Mouse (Mus musculus) ES-Bruce4 (cell line): Measurements from ENCODE around the gene Rfxank. TPM values are rescaled to one million over a fixed set of nuclear protein-coding genes. Genes with fewer than 3 reads are reported as not detected.
A peak's percentile ranks its signal among the peaks of the same experiment; 100 is the strongest.

Experiments
- H3K27ac ChIP-seq: 2 replicates; pipeline ENCODE4 v1.5.1; 2012; ENCODE audit warnings: low read length, inconsistent platforms; ENCODE audit not compliant: insufficient read depth
- H3K27me3 ChIP-seq: 2 replicates; pipeline ENCODE4 v1.6.1; 2012; ENCODE audit warnings: mild to moderate bottlenecking, low read length, inconsistent platforms; ENCODE audit not compliant: control insufficient read depth, poor library complexity, insufficient read depth, severe bottlenecking
- H3K36me3 ChIP-seq: 2 replicates; pipeline ENCODE4 v1.6.1; 2012; ENCODE audit warnings: inconsistent platforms, mild to moderate bottlenecking, low read length, moderate library complexity; ENCODE audit not compliant: control insufficient read depth, poor library complexity, insufficient read depth, severe bottlenecking
- H3K4me1 ChIP-seq: one replicate; pipeline ENCODE4 v1.8.1; 2011; ENCODE audit warnings: low read length; ENCODE audit not compliant: control insufficient read depth, insufficient read depth
- H3K4me3 ChIP-seq: 2 replicates; pipeline ENCODE4 v1.5.1; 2011; ENCODE audit warnings: low read depth, mild to moderate bottlenecking, low read length
- H3K9ac ChIP-seq: 2 replicates; pipeline ENCODE4 v1.6.1; 2012; ENCODE audit warnings: low read depth, mild to moderate bottlenecking, inconsistent platforms; ENCODE audit not compliant: poor library complexity, severe bottlenecking
- H3K9me3 ChIP-seq: replicated peaks from 2 replicates; pipeline ENCODE4 v1.6.1; 2012; ENCODE audit warnings: mild to moderate bottlenecking, low read length, inconsistent platforms; ENCODE audit not compliant: control insufficient read depth, poor library complexity, insufficient read depth, severe bottlenecking
- CTCF ChIP-seq: IDR thresholded peaks from one replicate; pipeline ENCODE4 v1.8.1; 2011; ENCODE audit warnings: low read depth, low read length
- EP300 ChIP-seq: IDR thresholded peaks from 2 replicates; pipeline ENCODE4 v1.6.1; 2011; ENCODE audit warnings: low read depth, low read length; ENCODE audit not compliant: insufficient read depth
- POLR2A ChIP-seq: IDR thresholded peaks from one replicate; pipeline ENCODE4 v1.8.1; 2011; ENCODE audit warnings: low read length; ENCODE audit not compliant: insufficient read depth
- polyA plus RNA-seq: library from polyadenylated mRNA; stranded (reverse); fragments of >200 nt; gene quantifications from 2 replicates; pipeline ENCODE4 v1.2.4, GENCODE M21; 2011; ENCODE audit warnings: low read depth; ENCODE audit not compliant: missing spikeins, insufficient read depth, insufficient read length

The Rfxank gene
- polyA plus RNA-seq, 1 experiment = 8.2 TPM

DNA sequence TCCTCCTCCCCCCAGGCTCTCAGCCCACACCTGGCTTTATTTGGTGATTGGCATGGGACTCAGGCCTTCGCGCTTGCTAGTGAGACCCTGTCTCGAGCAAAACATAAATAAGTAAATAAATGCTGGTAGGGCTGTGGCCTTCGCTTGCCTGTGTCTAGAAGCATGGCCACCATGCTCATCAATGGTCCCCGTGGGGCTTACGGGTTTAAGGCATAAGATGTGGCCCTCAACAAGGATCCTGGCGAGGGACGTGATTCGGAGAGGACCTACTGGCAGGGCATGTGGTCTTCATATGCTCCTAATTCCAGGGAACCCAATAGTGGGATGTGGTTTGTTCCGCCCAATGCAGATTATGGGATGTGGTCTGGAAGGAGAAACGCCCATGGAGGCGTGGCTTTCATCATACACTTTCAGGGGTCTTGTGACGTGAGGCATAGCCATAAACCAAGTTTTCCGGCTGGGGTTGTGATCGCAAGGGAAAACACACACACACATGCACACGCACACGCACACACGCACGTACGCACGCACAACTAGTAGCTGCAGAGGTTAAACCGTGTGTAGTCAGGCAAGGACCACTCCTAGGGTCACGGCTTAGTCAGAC, 27.7 kb downstream of the Rfxank start:
- H3K4me1 ChIP-seq = no peaks in the 10 kb centered on the region
- no peak for TF ChIP-seq CTCF
- TF ChIP-seq POLR2A = no peak
- no peak for TF ChIP-seq EP300
- 0 out of 2 replicates have a peak, but pooled peaks cover 3% of the 10 kb centered on the region for H3K27me3 ChIP-seq
- no peak overlapping the region for H3K9ac ChIP-seq
- H3K4me3 ChIP-seq = peak overlapping the region; percentile 18
- H3K9me3 ChIP-seq = no peaks in the 10 kb centered on the region
- H3K27ac ChIP-seq = no peak overlapping the region
- H3K36me3 ChIP-seq = no peaks in the 10 kb centered on the region

GRCm38 (mm10) chr8:70110451-70110850, 28.5 kb downstream of the Rfxank start:
- no peak overlapping the region for H3K9ac ChIP-seq
- TF ChIP-seq POLR2A (no peak), EP300 (peak; percentile 50; the same call in 1 of the 2 replicates), CTCF (no peak)
- H3K9me3 ChIP-seq = no peaks in the 10 kb centered on the region
- no peaks in the 10 kb centered on the region for H3K36me3 ChIP-seq
- 0 out of 2 replicates have a peak, but pooled peaks cover 3% of the 10 kb centered on the region for H3K27me3 ChIP-seq
- no peak overlapping the region for H3K4me3 ChIP-seq
- H3K4me1 ChIP-seq = no peaks in the 10 kb centered on the region
- H3K27ac ChIP-seq = no peak overlapping the region

GRCm38 (mm10) chr8:70104922-70105321, 34.0 kb downstream of the Rfxank start:
- no peak overlapping the region for H3K9ac ChIP-seq
- no peak overlapping the region for H3K4me3 ChIP-seq
- no peaks in the 10 kb centered on the region for H3K9me3 ChIP-seq
- TF ChIP-seq CTCF = no peak
- no peak for TF ChIP-seq EP300
- no peak for TF ChIP-seq POLR2A
- H3K4me1 ChIP-seq = peaks cover 2% of the 10 kb centered on the region
- no peaks in the 10 kb centered on the region for H3K36me3 ChIP-seq
- no peak overlapping the region for H3K27ac ChIP-seq
- no peaks in the 10 kb centered on the region for H3K27me3 ChIP-seq

- Histone ChIP-seq H3K9me3 (no peaks in the 10 kb centered on the region), H3K27ac (no peak overlapping the region), H3K4me1 (peaks cover 2% of the 10 kb centered on the region), H3K36me3 (no peaks in the 10 kb centered on the region), H3K9ac (no peak overlapping the region), H3K4me3 (no peak overlapping the region), H3K27me3 (no peaks in the 10 kb centered on the region)
- TF ChIP-seq POLR2A (no peak), CTCF (peak; percentile 95), EP300 (peak; percentile 63; the same call in 1 of the 2 replicates)
Observed at GRCm38 (mm10) chr8:70104506-70104905, 34.4 kb downstream of the Rfxank start.

DNA sequence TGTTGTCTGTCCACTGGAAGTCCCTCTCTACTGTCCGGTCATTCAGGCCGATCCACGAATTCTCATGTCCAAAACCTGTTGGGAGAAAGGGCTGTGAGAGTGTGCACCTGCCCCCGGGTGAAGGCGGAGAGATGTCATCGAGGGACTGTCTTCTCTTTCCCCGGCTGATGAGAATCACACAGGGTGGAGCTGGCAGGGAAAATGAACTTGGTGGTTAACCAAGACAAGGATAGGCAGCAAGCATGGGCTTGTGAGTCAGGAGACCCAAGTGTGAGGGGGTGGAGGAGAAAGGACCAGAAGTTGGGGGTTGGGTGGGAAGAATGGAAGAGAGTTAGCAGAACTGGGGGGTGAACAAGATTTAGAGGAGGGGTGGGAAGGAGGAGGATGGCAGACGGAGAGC, 38.7 kb downstream of the Rfxank start:
- TF ChIP-seq POLR2A (no peak), EP300 (no peak), CTCF (no peak)
- no peaks in the 10 kb centered on the region for H3K27me3 ChIP-seq
- peaks cover 2% of the 10 kb centered on the region for H3K4me1 ChIP-seq
- H3K9me3 ChIP-seq = no peaks in the 10 kb centered on the region
- H3K9ac ChIP-seq = no peak overlapping the region
- no peak overlapping the region for H3K27ac ChIP-seq
- no peak overlapping the region for H3K4me3 ChIP-seq
- no peaks in the 10 kb centered on the region for H3K36me3 ChIP-seq

- no peaks in the 10 kb centered on the region for H3K27me3 ChIP-seq
- no peaks in the 10 kb centered on the region for H3K36me3 ChIP-seq
- H3K27ac ChIP-seq = no peak overlapping the region
- no peak overlapping the region for H3K4me3 ChIP-seq
- no peak overlapping the region for H3K9ac ChIP-seq
- no peaks in the 10 kb centered on the region for H3K9me3 ChIP-seq
- TF ChIP-seq POLR2A (no peak), CTCF (no peak), EP300 (no peak)
- H3K4me1 ChIP-seq = peaks cover 2% of the 10 kb centered on the region
Observed at GRCm38 (mm10) chr8:70099276-70099675, 39.7 kb downstream of the Rfxank start.
